ENCODE assay signal across 13 mouse cellular contexts in genomic region chr14:57459883-57460282, GRCm38 (mm10).
"Had no signal": no experiment of that assay in that cellular context is flagged by ENCODE, and none has a peak within 500 bp of the region (broad histone marks: within the 10 kb centered on the region; RNA-seq: fewer than 3 reads in every experiment).

No protein-coding gene starts in this region.

- DNase-seq: gastrocnemius, adult 2 months; gastrocnemius, postnatal 10 days; gastrocnemius, postnatal 25 days; heart, adult 18-20 months; heart, postnatal 10 days; heart, postnatal 4 days; kidney, adult 18-20 months; kidney, adult 8-10 months; kidney, postnatal 10 days; kidney, postnatal 25 days; kidney, postnatal 4 days; liver; liver, embryonic 13.5 days had no signal
